In genomic region chr17:50410296-50410695, GRCm38 (mm10) we compare ENCODE assay signal across 32 mouse cellular contexts.
"Had no signal": no experiment of that assay in that cellular context is flagged by ENCODE, and none has a peak within 500 bp of the region (broad histone marks: within the 10 kb centered on the region; RNA-seq: fewer than 3 reads in every experiment).

No protein-coding gene starts in this region.

- H3K9ac ChIP-seq: heart, embryonic 13.5 days; heart, embryonic 15.5 days; hindbrain, embryonic 12.5 days; hindbrain, embryonic 13.5 days; hindbrain, embryonic 14.5 days; hindbrain, embryonic 15.5 days; intestine, embryonic 15.5 days; kidney, embryonic 15.5 days had no signal

- H3K4me3 ChIP-seq: heart, embryonic 13.5 days; heart, embryonic 15.5 days; hindbrain, embryonic 10.5 days; hindbrain, embryonic 12.5 days; hindbrain, embryonic 13.5 days; hindbrain, embryonic 15.5 days; intestine, embryonic 15.5 days; kidney, embryonic 15.5 days; left cerebral cortex, adult 2 months had no signal

- H3K4me1 ChIP-seq: heart, embryonic 13.5 days; heart, embryonic 15.5 days; hindbrain, embryonic 13.5 days; hindbrain, embryonic 15.5 days; intestine, embryonic 15.5 days had no signal

- DNase-seq: heart, postnatal 10 days; heart, postnatal 14 days; heart, postnatal 36 days; heart, postnatal 4 days; kidney, adult 11 months; kidney, adult 18-20 months; kidney, adult 2 months; kidney, adult 8-10 months; kidney, adult 9 months; kidney, postnatal 10 days; kidney, postnatal 14 days; kidney, postnatal 25 days; kidney, postnatal 36 days; kidney, postnatal 4 days; layer of hippocampus, adult 9-11 months; layer of hippocampus, postnatal 36 days had no signal

- ATAC-seq: hindbrain, embryonic 16.5 days; hindbrain, postnatal 0 days; inflammation-experienced regulatory T-cells, adult 6 months; intestine, embryonic 15.5 days; intestine, embryonic 16.5 days; intestine, postnatal 0 days had no signal

- H3K27ac ChIP-seq: heart, embryonic 13.5 days; heart, embryonic 15.5 days; hindbrain, embryonic 10.5 days; hindbrain, embryonic 12.5 days; hindbrain, embryonic 13.5 days; hindbrain, embryonic 14.5 days; hindbrain, embryonic 15.5 days; hindbrain, postnatal 0 days; intestine, embryonic 15.5 days; kidney, embryonic 15.5 days; kidney, postnatal 0 days had no signal

- H3K27me3 ChIP-seq: heart, embryonic 13.5 days; heart, embryonic 15.5 days; hindbrain, embryonic 12.5 days; hindbrain, embryonic 13.5 days; hindbrain, embryonic 15.5 days; intestine, embryonic 15.5 days; kidney, embryonic 15.5 days had no signal

- H3K36me3 ChIP-seq: heart, embryonic 13.5 days; heart, embryonic 15.5 days; hindbrain, embryonic 10.5 days; hindbrain, embryonic 12.5 days; hindbrain, embryonic 13.5 days; hindbrain, embryonic 15.5 days; intestine, embryonic 15.5 days; kidney, embryonic 15.5 days had no signal
